Comparison of ENCODE assay signal across 8 mouse cellular contexts in the genomic region with DNA sequence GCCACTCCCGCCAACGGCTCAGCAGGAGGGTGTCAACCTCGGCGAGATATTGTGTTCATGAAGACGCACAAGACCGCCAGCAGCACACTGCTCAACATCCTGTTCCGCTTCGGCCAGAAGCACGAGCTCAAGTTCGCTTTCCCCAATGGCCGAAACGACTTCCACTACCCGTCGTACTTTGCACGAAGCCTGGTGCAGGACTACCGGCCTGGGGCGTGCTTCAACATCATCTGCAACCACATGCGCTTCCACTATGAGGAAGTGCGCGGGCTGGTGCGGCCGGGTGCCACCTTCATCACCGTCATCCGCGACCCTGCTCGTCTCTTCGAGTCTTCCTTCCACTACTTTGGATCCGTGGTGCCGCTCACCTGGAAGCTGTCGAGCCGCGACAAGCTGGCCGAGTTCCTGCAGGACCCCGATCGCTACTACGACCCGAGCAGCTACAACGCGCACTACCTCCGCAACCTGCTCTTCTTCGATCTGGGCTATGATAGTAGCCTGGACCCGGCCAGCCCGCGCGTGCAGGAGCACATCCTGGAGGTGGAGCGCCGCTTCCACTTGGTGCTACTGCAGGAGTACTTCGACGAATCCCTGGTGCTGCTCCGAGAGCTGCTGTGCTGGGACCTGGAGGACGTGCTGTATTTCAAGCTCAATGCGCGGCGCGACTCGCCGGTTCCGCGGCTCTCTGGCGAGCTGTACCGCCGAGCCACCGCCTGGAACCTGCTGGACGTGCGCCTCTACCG. TPM values are rescaled to one million over a fixed set of nuclear protein-coding genes. Genes with fewer than 3 reads are reported as not detected.
DNase-seq lines count a peak whose midpoint lies in the region; ATAC-seq and TF ChIP-seq lines count a peak whose summit lies in the region.

No protein-coding gene starts in this region.

- H3K27ac ChIP-seq in spleen, adult 2 months (ENCODE audit: insufficient read depth, low read length) = no peak overlapping the region
- no peak overlapping the region for H3K27ac ChIP-seq in embryonic facial prominence, embryonic 14.5 days (replicated peaks; ENCODE audit: low read depth, low read length)
- H3K27ac ChIP-seq in intestine, postnatal 0 days (ENCODE audit: low read depth, low read length) = no peak overlapping the region
- no peak overlapping the region for H3K27ac ChIP-seq in midbrain, embryonic 14.5 days (replicated peaks; ENCODE audit: low read depth, low read length)

- no peaks in the 10 kb centered on the region for H3K36me3 ChIP-seq in spleen, adult 2 months (ENCODE audit: control insufficient read depth, insufficient read depth, low read length)
- no peaks in the 10 kb centered on the region for H3K36me3 ChIP-seq in embryonic facial prominence, embryonic 14.5 days (ENCODE audit: control insufficient read depth, insufficient read depth, low read length)
- H3K36me3 ChIP-seq in intestine, postnatal 0 days (ENCODE audit: control insufficient read depth, insufficient read depth) = peaks cover 18% of the 10 kb centered on the region; the same call in 1 of the 2 replicates
- no peaks in the 10 kb centered on the region for H3K36me3 ChIP-seq in midbrain, embryonic 14.5 days (ENCODE audit: control insufficient read depth, insufficient read depth, low read length)

- 0 out of 2 replicates have a peak overlapping the region, but pooled peaks have one; percentile 14 for H3K9ac ChIP-seq in embryonic facial prominence, embryonic 14.5 days (ENCODE audit: low read depth, low read length)
- H3K9ac ChIP-seq in intestine, postnatal 0 days (ENCODE audit: low read depth, low read length) = no peak overlapping the region
- H3K9ac ChIP-seq in midbrain, embryonic 14.5 days (replicated peaks; ENCODE audit: low read length) = no peak overlapping the region

- no peak for DNase-seq in spleen, adult 2 months (ENCODE audit: low read depth in 1 of 2, low spot score in 2 of 2)
- no peak for DNase-seq in spleen, postnatal 14 days (ENCODE audit: low spot score in 2 of 2)
- peak; percentile 24 for DNase-seq in embryonic facial prominence, embryonic 14.5 days (ENCODE audit: low spot score)
- DNase-seq in midbrain, embryonic 14.5 days = peak; percentile 48
- DNase-seq in right cerebral cortex, postnatal 25 days = no peak
- DNase-seq in gastrocnemius, postnatal 14 days = no peak
- DNase-seq in cerebellum, adult 9-11 months = no peak

- intact Hi-C loops in gastrocnemius, postnatal 14 days (cut with DNase I; ENCODE audit: low total_unique reads) = no loop called here

- TF ChIP-seq POLR2A in spleen, adult 2 months (IDR thresholded peaks at IDR 0.05; ENCODE audit: low read depth, low read length) = no peak

- ATAC-seq in embryonic facial prominence, embryonic 14.5 days (ENCODE audit: low read depth) = 0 out of 2 replicates have a peak, but pooled peaks have one; percentile 22
- ATAC-seq in intestine, postnatal 0 days = no peak
- ATAC-seq in midbrain, embryonic 14.5 days (ENCODE audit: low FRiP score, low TSS enrichment) = no peak

- no peaks in the 10 kb centered on the region for H3K9me3 ChIP-seq in embryonic facial prominence, embryonic 14.5 days (ENCODE audit: control insufficient read depth, low read length)
- H3K9me3 ChIP-seq in intestine, postnatal 0 days (ENCODE audit: control insufficient read depth) = no peaks in the 10 kb centered on the region
- H3K9me3 ChIP-seq in midbrain, embryonic 14.5 days (ENCODE audit: control insufficient read depth, low read length) = no peaks in the 10 kb centered on the region

- H3K4me3 ChIP-seq in spleen, adult 2 months (ENCODE audit: extremely low read depth, insufficient read depth, insufficient read length) = peak overlapping the region; percentile 28; the same call in 1 of the 2 replicates
- H3K4me3 ChIP-seq in embryonic facial prominence, embryonic 14.5 days (ENCODE audit: low read depth, low read length) = peak overlapping the region; percentile 36
- H3K4me3 ChIP-seq in intestine, postnatal 0 days (ENCODE audit: low read depth, low read length) = no peak overlapping the region
- H3K4me3 ChIP-seq in midbrain, embryonic 14.5 days (replicated peaks; ENCODE audit: low read depth, low read length) = peak overlapping the region; percentile 25

- 0 out of 2 replicates have a peak, but pooled peaks cover 4% of the 10 kb centered on the region for H3K27me3 ChIP-seq in spleen, adult 2 months (ENCODE audit: control insufficient read depth, insufficient read depth, low read length)
- peaks cover 36% of the 10 kb centered on the region for H3K27me3 ChIP-seq in embryonic facial prominence, embryonic 14.5 days (replicated peaks; ENCODE audit: control insufficient read depth, insufficient read depth, low read length)
- 0 out of 2 replicates have a peak, but pooled peaks cover 9% of the 10 kb centered on the region for H3K27me3 ChIP-seq in intestine, postnatal 0 days (replicated peaks; ENCODE audit: control insufficient read depth, insufficient read depth, low read length)
- peaks cover 40% of the 10 kb centered on the region for H3K27me3 ChIP-seq in midbrain, embryonic 14.5 days (ENCODE audit: control insufficient read depth, insufficient read depth, low read length)

- 6% methylated on average over 66 of the region's 66 CpGs for WGBS in spleen, adult 2 months
- WGBS in embryonic facial prominence, embryonic 14.5 days = 7% methylated on average over 44 of the region's 66 CpGs
- WGBS in intestine, postnatal 0 days = 37% methylated on average over 66 of the region's 66 CpGs
- 7% methylated on average over 66 of the region's 66 CpGs for WGBS in midbrain, embryonic 14.5 days

- H3K4me2 ChIP-seq in embryonic facial prominence, embryonic 14.5 days (ENCODE audit: low read depth, low read length) = peak overlapping the region; percentile 59
- peak overlapping the region; percentile 24 for H3K4me2 ChIP-seq in intestine, postnatal 0 days (replicated peaks; ENCODE audit: low read depth)
- peak overlapping the region; percentile 45 for H3K4me2 ChIP-seq in midbrain, embryonic 14.5 days (ENCODE audit: low read length)

- TF ChIP-seq CTCF in spleen, adult 2 months (IDR thresholded peaks at IDR 0.05; ENCODE audit: extremely low read depth, insufficient read depth, insufficient read length, insufficient replicate concordance) = no peak
- no peak for TF ChIP-seq CTCF in intestine, postnatal 0 days (IDR thresholded peaks at IDR 0.05; ENCODE audit: low read depth)

- H3K4me1 ChIP-seq in spleen, adult 2 months (ENCODE audit: control insufficient read depth, insufficient read depth, insufficient read length) = no peaks in the 10 kb centered on the region
- H3K4me1 ChIP-seq in embryonic facial prominence, embryonic 14.5 days (ENCODE audit: control insufficient read depth, insufficient read depth, low read length) = peaks cover 11% of the 10 kb centered on the region; the same call in 1 of the 2 replicates
- no peaks in the 10 kb centered on the region for H3K4me1 ChIP-seq in intestine, postnatal 0 days (replicated peaks; ENCODE audit: control insufficient read depth, insufficient read depth, low read length)
- 0 out of 2 replicates have a peak, but pooled peaks cover 2% of the 10 kb centered on the region for H3K4me1 ChIP-seq in midbrain, embryonic 14.5 days (ENCODE audit: control insufficient read depth, insufficient read depth, low read length)

RNA-seq across cellular contexts. Expression of a gene that starts 14.7 kb away (rescaled TPM):
- polyA plus RNA-seq in spleen, adult 2 months (2012; rRNA removed) = 0.34 and 0.63 TPM in 2 replicates
- polyA plus RNA-seq in embryonic facial prominence, embryonic 14.5 days (2014; fragmentation: Nextera tagmentation; extraction: Ambion mirVana) = 3.2 and 3.3 TPM in 2 replicates
- 30.4 and 30.6 TPM in 2 replicates for polyA plus RNA-seq in intestine, postnatal 0 days (2015; fragmentation: Nextera tagmentation; extraction: Ambion mirVana)
- polyA plus RNA-seq in midbrain, embryonic 14.5 days (2014; fragmentation: Nextera tagmentation; extraction: Ambion mirVana) = 3.6 and 4.2 TPM in 2 replicates
- 1 to 10 TPM; 1.1 to 3.0 TPM for total RNA-seq in gastrocnemius, postnatal 14 days (2021)

RNA-seq across cellular contexts. Expression of a gene that starts 21.6 kb away (rescaled TPM):
- not detected in 2 replicates for polyA plus RNA-seq in spleen, adult 2 months (2012; rRNA removed)
- not detected in 2 replicates for polyA plus RNA-seq in embryonic facial prominence, embryonic 14.5 days (2014; fragmentation: Nextera tagmentation; extraction: Ambion mirVana)
- polyA plus RNA-seq in intestine, postnatal 0 days (2015; fragmentation: Nextera tagmentation; extraction: Ambion mirVana) = 0.13 and 0.16 TPM in 2 replicates
- 0.24 TPM in 1 of 2 replicates, not detected in the other for polyA plus RNA-seq in midbrain, embryonic 14.5 days (2014; fragmentation: Nextera tagmentation; extraction: Ambion mirVana)
- total RNA-seq in gastrocnemius, postnatal 14 days (2021) = not detected

RNA-seq across cellular contexts. Expression of a gene that starts 33.1 kb away (rescaled TPM):
- 0.07 and 0.22 TPM in 2 replicates for polyA plus RNA-seq in spleen, adult 2 months (2012; rRNA removed)
- polyA plus RNA-seq in embryonic facial prominence, embryonic 14.5 days (2014; fragmentation: Nextera tagmentation; extraction: Ambion mirVana) = 0.29 and 0.88 TPM in 2 replicates
- 0.05 and 0.13 TPM in 2 replicates for polyA plus RNA-seq in intestine, postnatal 0 days (2015; fragmentation: Nextera tagmentation; extraction: Ambion mirVana)
- polyA plus RNA-seq in midbrain, embryonic 14.5 days (2014; fragmentation: Nextera tagmentation; extraction: Ambion mirVana) = not detected in 2 replicates
- total RNA-seq in gastrocnemius, postnatal 14 days (2021) = not detected

RNA-seq across cellular contexts. Expression of a gene that starts 34.4 kb away (rescaled TPM):
- polyA plus RNA-seq in spleen, adult 2 months (2012; rRNA removed) = 33.6 and 35.5 TPM in 2 replicates
- polyA plus RNA-seq in embryonic facial prominence, embryonic 14.5 days (2014; fragmentation: Nextera tagmentation; extraction: Ambion mirVana) = 59.7 and 62.9 TPM in 2 replicates
- 27.6 and 31.8 TPM in 2 replicates for polyA plus RNA-seq in intestine, postnatal 0 days (2015; fragmentation: Nextera tagmentation; extraction: Ambion mirVana)
- 39.2 and 54.4 TPM in 2 replicates for polyA plus RNA-seq in midbrain, embryonic 14.5 days (2014; fragmentation: Nextera tagmentation; extraction: Ambion mirVana)
- total RNA-seq in gastrocnemius, postnatal 14 days (2021) = 10 to 100 TPM; 32.2 to 37.1 TPM

Comparison
In these comparisons a context has a peak if more than half of its experiments do, and no peak if none do; other contexts are left out.
1. DNase-seq: peak in embryonic facial prominence, embryonic 14.5 days (single experiment) and midbrain, embryonic 14.5 days (single experiment); none in spleen, adult 2 months (0 of 2), spleen, postnatal 14 days (0 of 2), right cerebral cortex, postnatal 25 days (single experiment), gastrocnemius, postnatal 14 days (single experiment) and cerebellum, adult 9-11 months (single experiment).
2. Peak in every context shown above with its lines, with median percentiles within 50 percentile points of each other: H3K4me2 ChIP-seq.